Mouse (Mus musculus) liver, embryonic 12.5 days (tissue): ENCODE data around the gene Tmbim6. TPM values are rescaled to one million over a fixed set of nuclear protein-coding genes. Genes with fewer than 3 reads are reported as not detected.

Source experiments
- ATAC-seq: fragments of 200-750 bp; cut with Nextera tagmentation; 2 replicates; pipeline ENCODE4 v1.8.0; 2017; ENCODE audit warnings: moderate number of reproducible peaks, mild to moderate bottlenecking, moderate library complexity
- H3K27ac ChIP-seq: fragments of 300-500 bp; sonication (generic); 2 replicates; pipeline ENCODE4 v1.5.1; 2016; ENCODE audit warnings: mild to moderate bottlenecking
- H3K27me3 ChIP-seq: fragments of 300-500 bp; sonication (generic); replicated peaks from 2 replicates; pipeline ENCODE4 v1.6.1; 2016; ENCODE audit warnings: mild to moderate bottlenecking, moderate library complexity
- H3K36me3 ChIP-seq: fragments of 300-500 bp; sonication (generic); 2 replicates; pipeline ENCODE4 v1.6.1; 2016; ENCODE audit warnings: mild to moderate bottlenecking, moderate library complexity
- H3K4me1 ChIP-seq: fragments of 300-500 bp; sonication (generic); 2 replicates; pipeline ENCODE4 v1.6.1; 2016
- H3K4me2 ChIP-seq: fragments of 300-500 bp; sonication (generic); 2 replicates; pipeline ENCODE4 v1.6.1; 2016; ENCODE audit warnings: mild to moderate bottlenecking, moderate library complexity
- H3K4me3 ChIP-seq: fragments of 300-500 bp; sonication (generic); 2 replicates; pipeline ENCODE4 v1.5.1; 2016; ENCODE audit warnings: mild to moderate bottlenecking, moderate library complexity
- H3K9ac ChIP-seq: fragments of 300-500 bp; sonication (generic); 2 replicates; pipeline ENCODE4 v1.6.1; 2016; ENCODE audit warnings: mild to moderate bottlenecking, moderate library complexity
- H3K9me3 ChIP-seq: fragments of 300-500 bp; sonication (generic); replicated peaks from 2 replicates; pipeline ENCODE4 v1.6.1; 2016; ENCODE audit warnings: mild to moderate bottlenecking, moderate library complexity
- WGBS: fragments of 180-500 bp; shearing (Covaris S2); methylation state at CpG from one replicate; pipeline ENCODE4 v1.1.7; 2016; ENCODE audit not compliant: insufficient replicate concordance; 5-methylcytosine and 5-hydroxymethylcytosine counted together
- polyA plus RNA-seq: library from polyadenylated mRNA; unstranded; fragments of >200 nt; fragmentation: Nextera tagmentation; extraction: Ambion mirVana; gene quantifications from 2 replicates; pipeline ENCODE4 v1.2.1, GENCODE M21; 2016

Tmbim6 gene
- polyA plus RNA-seq, 1 experiment from 2014 or later: 201 TPM

GRCm38 (mm10) chr15:99405150-99405549 is 12.5 kb downstream of the Tmbim6 start:
- Histone ChIP-seq H3K4me1 (peaks cover 26% of the 10 kb centered on the region), H3K27ac (no peak overlapping the region), H3K9me3 (no peaks in the 10 kb centered on the region), H3K4me3 (no peak overlapping the region), H3K4me2 (no peak overlapping the region), H3K36me3 (peaks cover 95% of the 10 kb centered on the region), H3K27me3 (no peaks in the 10 kb centered on the region), H3K9ac (no peak overlapping the region)
- 86% methylated on average over 9 of the region's 9 CpGs for WGBS
- no peak for ATAC-seq

GRCm38 (mm10) chr15:99406986-99407570 is 14.4 kb downstream of the Tmbim6 start:
- Histone ChIP-seq H3K4me2 (no peak overlapping the region), H3K9me3 (no peaks in the 10 kb centered on the region), H3K9ac (no peak overlapping the region), H3K27me3 (no peaks in the 10 kb centered on the region), H3K27ac (no peak overlapping the region), H3K4me1 (peaks cover 20% of the 10 kb centered on the region), H3K36me3 (peaks cover 84% of the 10 kb centered on the region), H3K4me3 (no peak overlapping the region)
- ATAC-seq: no peak
- WGBS: 89% methylated on average over 15 of the region's 15 CpGs

- Histone ChIP-seq H3K27me3 (no peaks in the 10 kb centered on the region), H3K9ac (no peak overlapping the region), H3K4me2 (no peak overlapping the region), H3K27ac (no peak overlapping the region), H3K36me3 (peaks cover 66% of the 10 kb centered on the region), H3K9me3 (no peaks in the 10 kb centered on the region), H3K4me1 (peaks cover 5% of the 10 kb centered on the region; the same call in 1 of the 2 replicates), H3K4me3 (no peak overlapping the region)
- 88% methylated on average over 9 of the region's 9 CpGs for WGBS
- no peak for ATAC-seq
Measured at GRCm38 (mm10) chr15:99408845-99409244, 16.2 kb downstream of the Tmbim6 start.

- Histone ChIP-seq H3K4me1 (peaks cover 12% of the 10 kb centered on the region), H3K9ac (no peak overlapping the region), H3K36me3 (peaks cover 37% of the 10 kb centered on the region), H3K4me3 (no peak overlapping the region), H3K27ac (no peak overlapping the region), H3K27me3 (no peaks in the 10 kb centered on the region), H3K4me2 (no peak overlapping the region), H3K9me3 (no peaks in the 10 kb centered on the region)
- WGBS: 58% methylated on average over 14 of the region's 14 CpGs
- ATAC-seq: no peak
Measured at GRCm38 (mm10) chr15:99411747-99412146, 19.1 kb downstream of the Tmbim6 start.

GRCm38 (mm10) chr15:99415793-99416192 is 23.1 kb downstream of the Tmbim6 start:
- Histone ChIP-seq H3K4me3 (no peak overlapping the region), H3K27ac (no peak overlapping the region), H3K4me2 (peak overlapping the region; percentile 52), H3K9ac (no peak overlapping the region), H3K27me3 (no peaks in the 10 kb centered on the region), H3K36me3 (no peaks in the 10 kb centered on the region), H3K9me3 (no peaks in the 10 kb centered on the region), H3K4me1 (peaks cover 30% of the 10 kb centered on the region)
- no peak for ATAC-seq
- 5% methylated on average over 2 of the region's 2 CpGs for WGBS

- H3K4me3 ChIP-seq: no peak overlapping the region
- H3K27me3 ChIP-seq: no peaks in the 10 kb centered on the region
- H3K27ac ChIP-seq: no peak overlapping the region
- no peaks in the 10 kb centered on the region for H3K36me3 ChIP-seq
- 10% methylated on average over 13 of the region's 13 CpGs for WGBS
- no peak overlapping the region for H3K9ac ChIP-seq
- H3K4me2 ChIP-seq: peak overlapping the region; percentile 52
- peak; percentile 43; the same call in 1 of the 2 replicates for ATAC-seq
- H3K9me3 ChIP-seq: no peaks in the 10 kb centered on the region
- H3K4me1 ChIP-seq: peaks cover 36% of the 10 kb centered on the region
Measured at GRCm38 (mm10) chr15:99416348-99416882, 23.7 kb downstream of the Tmbim6 start.

- no peak overlapping the region for H3K9ac ChIP-seq
- WGBS: 27% methylated on average over 4 of the region's 4 CpGs
- no peaks in the 10 kb centered on the region for H3K9me3 ChIP-seq
- no peak for ATAC-seq
- no peak overlapping the region for H3K27ac ChIP-seq
- no peaks in the 10 kb centered on the region for H3K36me3 ChIP-seq
- H3K4me3 ChIP-seq: no peak overlapping the region
- H3K4me2 ChIP-seq: peak overlapping the region; percentile 52
- H3K27me3 ChIP-seq: no peaks in the 10 kb centered on the region
- peaks cover 36% of the 10 kb centered on the region for H3K4me1 ChIP-seq
Measured at GRCm38 (mm10) chr15:99416957-99417356, 24.3 kb downstream of the Tmbim6 start.

- Histone ChIP-seq H3K27ac (no peak overlapping the region), H3K9ac (no peak overlapping the region), H3K4me3 (no peak overlapping the region), H3K9me3 (no peaks in the 10 kb centered on the region), H3K4me2 (no peak overlapping the region), H3K27me3 (no peaks in the 10 kb centered on the region), H3K4me1 (peaks cover 36% of the 10 kb centered on the region), H3K36me3 (peaks cover 3% of the 10 kb centered on the region; the same call in 1 of the 2 replicates)
- WGBS: 26% methylated on average over 17 of the region's 17 CpGs
- no peak for ATAC-seq
Measured at GRCm38 (mm10) chr15:99417692-99418271, 25.1 kb downstream of the Tmbim6 start.

- WGBS: 39% methylated on average over 5 of the region's 5 CpGs
- H3K9me3 ChIP-seq: no peaks in the 10 kb centered on the region
- H3K27me3 ChIP-seq: no peaks in the 10 kb centered on the region
- peaks cover 36% of the 10 kb centered on the region for H3K4me1 ChIP-seq
- H3K9ac ChIP-seq: no peak overlapping the region
- no peak for ATAC-seq
- H3K4me2 ChIP-seq: peak overlapping the region; percentile 48
- H3K4me3 ChIP-seq: peak overlapping the region; percentile 16; the same call in 1 of the 2 replicates
- peaks cover 14% of the 10 kb centered on the region; the same call in 1 of the 2 replicates for H3K36me3 ChIP-seq
- H3K27ac ChIP-seq: peak overlapping the region; percentile 69; the same call in 1 of the 2 replicates
Measured at GRCm38 (mm10) chr15:99420101-99420500, 27.4 kb downstream of the Tmbim6 start.

GRCm38 (mm10) chr15:99420521-99421014 is 27.9 kb downstream of the Tmbim6 start:
- no peak for ATAC-seq
- H3K4me2 ChIP-seq: peak overlapping the region; percentile 48
- peaks cover 14% of the 10 kb centered on the region; the same call in 1 of the 2 replicates for H3K36me3 ChIP-seq
- WGBS: 14% methylated on average over 12 of the region's 12 CpGs
- H3K27me3 ChIP-seq: no peaks in the 10 kb centered on the region
- peak overlapping the region; percentile 16 for H3K4me3 ChIP-seq
- H3K9ac ChIP-seq: no peak overlapping the region
- H3K9me3 ChIP-seq: no peaks in the 10 kb centered on the region
- peak overlapping the region; percentile 69 for H3K27ac ChIP-seq
- H3K4me1 ChIP-seq: peaks cover 36% of the 10 kb centered on the region

- 50% methylated on average over 9 of the region's 9 CpGs for WGBS
Measured at GRCm38 (mm10) chr15:99421152-99421551, 28.5 kb downstream of the Tmbim6 start.

GRCm38 (mm10) chr15:99421676-99422075 is 29.0 kb downstream of the Tmbim6 start:
- no peak overlapping the region for H3K27ac ChIP-seq
- no peak overlapping the region for H3K9ac ChIP-seq
- WGBS: 65% methylated on average over 8 of the region's 8 CpGs
- peaks cover 29% of the 10 kb centered on the region for H3K4me1 ChIP-seq
- no peaks in the 10 kb centered on the region for H3K27me3 ChIP-seq
- H3K36me3 ChIP-seq: peaks cover 21% of the 10 kb centered on the region
- H3K4me3 ChIP-seq: no peak overlapping the region
- ATAC-seq: no peak
- H3K9me3 ChIP-seq: no peaks in the 10 kb centered on the region
- no peak overlapping the region for H3K4me2 ChIP-seq

More at GRCm38 (mm10) chr15:99421152-99421551, 28.5 kb downstream of the Tmbim6 start:
- no peaks in the 10 kb centered on the region for H3K27me3 ChIP-seq
- H3K4me3 ChIP-seq: no peak overlapping the region
- H3K4me2 ChIP-seq: peak overlapping the region; percentile 48
- H3K9ac ChIP-seq: no peak overlapping the region
- ATAC-seq: peak; percentile 28; the same call in 1 of the 2 replicates
- H3K4me1 ChIP-seq: peaks cover 33% of the 10 kb centered on the region
- H3K36me3 ChIP-seq: peaks cover 18% of the 10 kb centered on the region
- peak overlapping the region; percentile 69 for H3K27ac ChIP-seq
- no peaks in the 10 kb centered on the region for H3K9me3 ChIP-seq
